Mouse (Mus musculus) spleen, adult 2 months (tissue): ENCODE data around the gene Dnal1.

Source experiments
- CTCF ChIP-seq: fragments of 200-500 bp; IDR thresholded peaks from 2 replicates; pipeline ENCODE4 v1.5.1; 2011; ENCODE audit warnings: mild to moderate bottlenecking, inconsistent platforms; ENCODE audit not compliant: insufficient read depth, insufficient read length, insufficient replicate concordance; ENCODE audit errors: extremely low read depth
- POLR2A ChIP-seq: fragments of 200-500 bp; IDR thresholded peaks from 2 replicates; pipeline ENCODE4 v1.6.1; 2011; ENCODE audit warnings: low read depth, low read length, inconsistent platforms

- no peak for TF ChIP-seq CTCF
- no peak for TF ChIP-seq POLR2A
Measured at GRCm38 (mm10) chr12:84126899-84127298, 12.7 kb downstream of the Dnal1 start.
